Mouse (Mus musculus) liver, embryonic 14.5 days (tissue): ENCODE measurements around the gene Hs3st2. TPM values are rescaled to one million over a fixed set of nuclear protein-coding genes. Genes with fewer than 3 reads are reported as not detected.

ENCODE experiments used
- ATAC-seq: fragments of 200-750 bp; cut with Nextera tagmentation; 2 replicates; pipeline ENCODE4 v1.8.0; 2017; ENCODE audit warnings: moderate number of reproducible peaks, mild to moderate bottlenecking, moderate library complexity; ENCODE audit not compliant: insufficient read depth
- DNase-seq, 3 experiments: peaks; one replicate each; pipeline ENCODE4 v3.0.0-alpha.2; 2012 to 2013; ENCODE audit warnings: low read depth in 3 of 3, low spot score in 3 of 3
- H3K27ac ChIP-seq: fragments of 300-500 bp; sonication (generic); 2 replicates; pipeline ENCODE4 v1.5.1; 2014; ENCODE audit warnings: moderate library complexity, mild to moderate bottlenecking, control low read depth, inconsistent platforms
- H3K27me3 ChIP-seq: fragments of 300-500 bp; sonication (generic); 2 replicates; pipeline ENCODE4 v1.6.1; 2014; ENCODE audit warnings: mild to moderate bottlenecking, low read length, moderate library complexity; ENCODE audit not compliant: control insufficient read depth, insufficient read depth
- H3K36me3 ChIP-seq: fragments of 300-500 bp; sonication (generic); replicated peaks from 2 replicates; pipeline ENCODE4 v1.6.1; 2014; ENCODE audit warnings: low read depth; ENCODE audit not compliant: control insufficient read depth, insufficient read depth
- H3K4me1 ChIP-seq, 2 experiments: fragments of 200-500 bp in 1 of 2; fragments of 300-500 bp in 1 of 2; sonication (generic) in 1 of 2; replicated peaks; 2 replicates each; pipeline ENCODE4 v1.6.1; 2012 to 2014; ENCODE audit warnings: antibody characterized with exemption in 1 of 2, inconsistent platforms in 1 of 2, low read length in 1 of 2; ENCODE audit not compliant: control insufficient read depth in 2 of 2, insufficient read depth in 2 of 2
- H3K4me2 ChIP-seq: fragments of 300-500 bp; sonication (generic); 2 replicates; pipeline ENCODE4 v1.6.1; 2014; ENCODE audit warnings: low read depth, mild to moderate bottlenecking, control low read depth, moderate library complexity
- H3K4me3 ChIP-seq, 2 experiments: fragments of 200-500 bp in 1 of 2; fragments of 300-500 bp in 1 of 2; sonication (generic) in 1 of 2; 2 replicates each; pipeline ENCODE4 v1.5.1; 2012 to 2014; ENCODE audit warnings: low read depth in 2 of 2, low read length in 2 of 2, mild to moderate bottlenecking in 2 of 2, control low read depth in 1 of 2, inconsistent platforms in 1 of 2, moderate library complexity in 1 of 2; ENCODE audit not compliant: insufficient read depth in 1 of 2
- H3K9ac ChIP-seq: fragments of 300-500 bp; sonication (generic); replicated peaks from 2 replicates; pipeline ENCODE4 v1.6.1; 2014; ENCODE audit warnings: mild to moderate bottlenecking, control low read depth, moderate library complexity
- H3K9me3 ChIP-seq: fragments of 300-500 bp; sonication (generic); 2 replicates; pipeline ENCODE4 v1.6.1; 2016; ENCODE audit warnings: low read length, mixed read lengths; ENCODE audit not compliant: control insufficient read depth
- CTCF ChIP-seq: IDR thresholded peaks from 2 replicates; pipeline ENCODE4 v1.5.1; 2016; ENCODE audit warnings: antibody characterized with exemption, low read depth, control low read depth
- EP300 ChIP-seq: IDR thresholded peaks from 2 replicates; pipeline ENCODE4 v1.6.1; 2016; ENCODE audit warnings: antibody characterized with exemption, low read depth
- WGBS: fragments of 180-500 bp; shearing (Covaris S2); extraction: QIAGEN DNeasy Blood & Tissue Kit; methylation state at CpG from one replicate; pipeline ENCODE4 v1.1.7; 2014; ENCODE audit not compliant: insufficient replicate concordance; 5-methylcytosine and 5-hydroxymethylcytosine counted together
- polyA plus RNA-seq, 2 experiments: library from polyadenylated mRNA; depleted of rRNA in 1 of 2; stranded (reverse) in 1 of 2; unstranded in 1 of 2; fragments of >200 nt; fragmentation: Nextera tagmentation in 1 of 2; extraction: Ambion mirVana in 1 of 2; gene quantifications; 2 replicates each; pipeline versions ENCODE4 v1.2.1 to v1.2.3; 2012 to 2014

Hs3st2 gene
- polyA plus RNA-seq, 2 experiments, result 0.01 TPM; not detected in 1

- H3K4me1 ChIP-seq, result no peaks in the 10 kb centered on the region
- no peak for TF ChIP-seq EP300
- WGBS, result 27% methylated on average over 3 of the region's 3 CpGs
- H3K27me3 ChIP-seq, result no peaks in the 10 kb centered on the region
- H3K9ac ChIP-seq, result no peak overlapping the region
- H3K9me3 ChIP-seq, result no peaks in the 10 kb centered on the region
- DNase-seq (no peak), ATAC-seq (no peak)
- no peak overlapping the region for H3K4me3 ChIP-seq
- no peak overlapping the region for H3K27ac ChIP-seq
- H3K36me3 ChIP-seq, result no peaks in the 10 kb centered on the region
- H3K4me2 ChIP-seq, result no peak overlapping the region
Measured at GRCm38 (mm10) chr7:121458075-121458474, 66.4 kb downstream of the Hs3st2 start.

GRCm38 (mm10) chr7:121460626-121461025 is 69.0 kb downstream of the Hs3st2 start:
- Histone ChIP-seq H3K4me2 (no peak overlapping the region), H3K9me3 (no peaks in the 10 kb centered on the region), H3K27me3 (no peaks in the 10 kb centered on the region), H3K36me3 (no peaks in the 10 kb centered on the region), H3K4me3 (no peak overlapping the region), H3K4me1 (no peaks in the 10 kb centered on the region), H3K9ac (no peak overlapping the region), H3K27ac (no peak overlapping the region)
- ATAC-seq, result no peak
- TF ChIP-seq CTCF, result no peak
- TF ChIP-seq EP300, result no peak
- no peak for DNase-seq
- WGBS, result 64% methylated on average over 6 of the region's 6 CpGs

- Histone ChIP-seq H3K9me3 (no peaks in the 10 kb centered on the region), H3K4me3 (no peak overlapping the region), H3K27me3 (no peaks in the 10 kb centered on the region), H3K27ac (no peak overlapping the region), H3K9ac (no peak overlapping the region), H3K4me1 (0 out of 4 replicates have a peak, but pooled peaks cover 0 to under 1% of the 10 kb centered on the region in 2 experiments), H3K36me3 (no peaks in the 10 kb centered on the region), H3K4me2 (no peak overlapping the region)
- ATAC-seq (no peak), DNase-seq (no peak)
- TF ChIP-seq CTCF, result no peak
- TF ChIP-seq EP300, result no peak
- WGBS, result 68% methylated on average over 5 of the region's 5 CpGs
Measured at GRCm38 (mm10) chr7:121464441-121464840, 72.8 kb downstream of the Hs3st2 start.

- 0 out of 4 replicates have a peak, but pooled peaks cover 0 to 3% of the 10 kb centered on the region in 2 experiments for H3K4me1 ChIP-seq
- H3K36me3 ChIP-seq, result no peaks in the 10 kb centered on the region
- TF ChIP-seq CTCF, result no peak
- no peak for TF ChIP-seq EP300
Measured at GRCm38 (mm10) chr7:121465111-121465510, 73.5 kb downstream of the Hs3st2 start.

GRCm38 (mm10) chr7:121466331-121466730 is 74.7 kb downstream of the Hs3st2 start:
- no peak for DNase-seq
- no peak for ATAC-seq
- Histone ChIP-seq H3K9ac (no peak overlapping the region), H3K36me3 (no peaks in the 10 kb centered on the region), H3K4me3 (no peak overlapping the region), H3K4me1 (0 out of 4 replicates have a peak, but pooled peaks cover 0 to 3% of the 10 kb centered on the region in 2 experiments), H3K9me3 (no peaks in the 10 kb centered on the region), H3K27me3 (no peaks in the 10 kb centered on the region), H3K4me2 (no peak overlapping the region), H3K27ac (no peak overlapping the region)
- 64% methylated on average over 5 of the region's 5 CpGs for WGBS
- TF ChIP-seq EP300 (no peak), CTCF (no peak)

More at GRCm38 (mm10) chr7:121465111-121465510, 73.5 kb downstream of the Hs3st2 start:
- H3K4me2 ChIP-seq, result no peak overlapping the region
- DNase-seq (no peak), ATAC-seq (no peak)
- 45% methylated on average over 1 of the region's 1 CpGs for WGBS
- H3K9ac ChIP-seq, result no peak overlapping the region
- no peak overlapping the region for H3K27ac ChIP-seq
- no peak overlapping the region for H3K4me3 ChIP-seq
- H3K27me3 ChIP-seq, result no peaks in the 10 kb centered on the region
- no peaks in the 10 kb centered on the region for H3K9me3 ChIP-seq
